Comparison of ENCODE assay signal across 7 mouse cellular contexts in genomic region chr11:3291311-3292061, GRCm38 (mm10). TPM values are rescaled to one million over a fixed set of nuclear protein-coding genes. Genes with fewer than 3 reads are reported as not detected.
DNase-seq lines count a peak whose midpoint lies in the region; ATAC-seq and TF ChIP-seq lines count a peak whose summit lies in the region.

No protein-coding gene starts in this region.

- 68% methylated on average over 26 of the region's 26 CpGs for WGBS in liver, adult 2 months
- 1% methylated on average over 26 of the region's 26 CpGs for WGBS in neural tube, embryonic 14.5 days

- no peaks in the 10 kb centered on the region; the same call in 1 of the 2 replicates for H3K36me3 ChIP-seq in liver, adult 2 months (ENCODE audit: control insufficient read depth, insufficient read depth, low read length)
- H3K36me3 ChIP-seq in neural tube, embryonic 14.5 days (ENCODE audit: control insufficient read depth, insufficient read depth, low read length), result peaks cover 23% of the 10 kb centered on the region

- no peaks in the 10 kb centered on the region for H3K27me3 ChIP-seq in liver, adult 2 months (ENCODE audit: control insufficient read depth, insufficient read depth, low read length)
- no peaks in the 10 kb centered on the region for H3K27me3 ChIP-seq in neural tube, embryonic 14.5 days (ENCODE audit: control insufficient read depth, insufficient read depth, low read length)

- H3K4me3 ChIP-seq in liver, adult 2 months (ENCODE audit: insufficient read depth, low read depth, low read length), result peak overlapping the region; percentile 97
- peak overlapping the region; percentile 81 for H3K4me3 ChIP-seq in neural tube, embryonic 14.5 days (ENCODE audit: low read depth, low read length)

- DNase-seq in right cerebral cortex, postnatal 25 days, result peak; percentile 23
- DNase-seq in right cerebral cortex, postnatal 36 days (ENCODE audit: low spot score in 2 of 2), result no peak
- DNase-seq in heart, postnatal 4 days, result peak; percentile 26
- no peak for DNase-seq in liver, adult 2 months (ENCODE audit: extremely low read depth, low read depth, low spot score)
- DNase-seq in layer of hippocampus, adult 18-20 months (ENCODE audit: low spot score in 2 of 2), result no peak

- no peak for TF ChIP-seq POLR2A in liver, adult 2 months (IDR thresholded peaks at IDR 0.05; ENCODE audit: extremely low read depth, insufficient read depth, low read length)

- no peak overlapping the region for H3K27ac ChIP-seq in liver, adult 2 months (replicated peaks; ENCODE audit: insufficient read depth, low read depth, low read length)
- H3K27ac ChIP-seq in neural tube, embryonic 14.5 days (ENCODE audit: low read depth, low read length), result peak overlapping the region; percentile 100

- ATAC-seq in common myeloid progenitor, adult 5-6 weeks (replicated peaks; ENCODE audit: low read depth, poor library complexity, severe bottlenecking), result peak; percentile 9
- ATAC-seq in neural tube, embryonic 14.5 days (ENCODE audit: low read depth), result no peak

- no peak for TF ChIP-seq CTCF in liver, adult 2 months (IDR thresholded peaks at IDR 0.05; ENCODE audit: low read depth, low read length)

- 0 out of 2 replicates have a peak overlapping the region, but pooled peaks have one; percentile 18 for H3K9ac ChIP-seq in liver, adult 2 months (ENCODE audit: low read depth, low read length)
- peak overlapping the region; percentile 97 for H3K9ac ChIP-seq in neural tube, embryonic 14.5 days (replicated peaks; ENCODE audit: low read depth, low read length)

- H3K4me2 ChIP-seq in neural tube, embryonic 14.5 days (ENCODE audit: low read depth, low read length), result peak overlapping the region; percentile 100

- H3K9me3 ChIP-seq in neural tube, embryonic 14.5 days (ENCODE audit: control insufficient read depth, low read length), result no peaks in the 10 kb centered on the region

- peaks cover 2% of the 10 kb centered on the region for H3K4me1 ChIP-seq in liver, adult 2 months (ENCODE audit: control insufficient read depth, insufficient read depth, low read length)
- peaks cover 45% of the 10 kb centered on the region for H3K4me1 ChIP-seq in neural tube, embryonic 14.5 days (ENCODE audit: control insufficient read depth, insufficient read depth, low read length)

- H3K79me2 ChIP-seq in liver, adult 2 months (ENCODE audit: control insufficient read depth, insufficient read depth, low read length), result peaks cover 3% of the 10 kb centered on the region; the same call in 1 of the 2 replicates

RNA-seq across cellular contexts. Expression of gene Patz1, which starts 2.8 kb away (rescaled TPM):
- 67.6 and 72.7 TPM in 2 replicates for total RNA-seq in common myeloid progenitor, adult 5-6 weeks (2017)
- total RNA-seq in heart, postnatal 4 days (2021), result 10 to 100 TPM; 38.5 to 41.6 TPM
- 4.2 and 5.8 TPM in 2 replicates for total RNA-seq in liver, adult 2 months (2014; rRNA removed)
- 4.4 and 6.0 TPM in 2 replicates for polyA plus RNA-seq in liver, adult 2 months (2012; rRNA removed)
- polyA plus RNA-seq in neural tube, embryonic 14.5 days (2014; fragmentation: Nextera tagmentation; extraction: Ambion mirVana), result 42.8 and 55.0 TPM in 2 replicates
- 10 to 100 TPM; 50.6 to 51.5 TPM for total RNA-seq in layer of hippocampus, adult 18-20 months (2021)

RNA-seq across cellular contexts. Expression of gene Drg1, which starts 25.3 kb away (rescaled TPM):
- 277 and 286 TPM in 2 replicates for total RNA-seq in common myeloid progenitor, adult 5-6 weeks (2017)
- 10 to 100 TPM; 77.9 to 84.2 TPM for total RNA-seq in heart, postnatal 4 days (2021)
- 57.1 and 61.9 TPM in 2 replicates for total RNA-seq in liver, adult 2 months (2014; rRNA removed)
- polyA plus RNA-seq in liver, adult 2 months (2012; rRNA removed), result 16.8 and 17.8 TPM in 2 replicates
- polyA plus RNA-seq in neural tube, embryonic 14.5 days (2014; fragmentation: Nextera tagmentation; extraction: Ambion mirVana), result 190 and 221 TPM in 2 replicates
- 10 to 100 TPM; 92.5 to 93.4 TPM for total RNA-seq in layer of hippocampus, adult 18-20 months (2021)

RNA-seq across cellular contexts. Expression of gene Pik3ip1, which starts 38.7 kb away (rescaled TPM):
- 26.5 and 33.6 TPM in 2 replicates for total RNA-seq in common myeloid progenitor, adult 5-6 weeks (2017)
- total RNA-seq in heart, postnatal 4 days (2021), result 10 to 100 TPM; 11.7 to 12.0 TPM
- 0.67 and 0.83 TPM in 2 replicates for total RNA-seq in liver, adult 2 months (2014; rRNA removed)
- 0.59 and 0.77 TPM in 2 replicates for polyA plus RNA-seq in liver, adult 2 months (2012; rRNA removed)
- polyA plus RNA-seq in neural tube, embryonic 14.5 days (2014; fragmentation: Nextera tagmentation; extraction: Ambion mirVana), result 24.2 and 29.4 TPM in 2 replicates
- total RNA-seq in layer of hippocampus, adult 18-20 months (2021), result 10 to 100 TPM; 41.6 to 46.5 TPM

Comparison
In these comparisons a context has a peak if more than half of its experiments do, and no peak if none do; other contexts are left out.
1. DNase-seq: peak in right cerebral cortex, postnatal 25 days (single experiment) and heart, postnatal 4 days (single experiment); none in right cerebral cortex, postnatal 36 days (0 of 2), liver, adult 2 months (single experiment) and layer of hippocampus, adult 18-20 months (0 of 2).